Mouse (Mus musculus) regulatory T cell (primary cell): ENCODE measurements around the gene Rapgef3.

ENCODE experiments used
- in situ Hi-C: fragments of 300-600 bp; cut with MboI, MseI; formaldehyde crosslinking; loops from one replicate; pipeline ENCODE4 v1.15.1; 2025; ENCODE audit warnings: high pct_unique_total_duplicates

The Rapgef3 gene

GRCm38 (mm10) chr15:97793386-97794153, 25.8 kb upstream of the Rapgef3 start:
- in situ Hi-C loops = loop anchor here (5.0 kb wide), 2 partner anchors 44 to 76 kb away; no protein-coding TSS in a partner anchor

GRCm38 (mm10) chr15:97791126-97791700, 23.4 kb upstream of the Rapgef3 start:
- in situ Hi-C loops = loop anchor here (5.0 kb wide), 2 partner anchors 46 to 74 kb away; no protein-coding TSS in a partner anchor

GRCm38 (mm10) chr15:97789761-97790505, 22.2 kb upstream of the Rapgef3 start:
- in situ Hi-C loops = loop anchor here (5.0 kb wide), 2 partner anchors 47 to 73 kb away; no protein-coding TSS in a partner anchor

GRCm38 (mm10) chr15:97788821-97789220, 21.0 kb upstream of the Rapgef3 start:
- in situ Hi-C loops = no loop called here

- in situ Hi-C loops = no loop called here
Measured at GRCm38 (mm10) chr15:97787799-97788667, 20.3 kb upstream of the Rapgef3 start.

- in situ Hi-C loops = no loop called here
Measured at GRCm38 (mm10) chr15:97787148-97787798, 19.5 kb upstream of the Rapgef3 start.

- in situ Hi-C loops = no loop called here
Measured at GRCm38 (mm10) chr15:97786412-97787112, 18.8 kb upstream of the Rapgef3 start.

- in situ Hi-C loops = no loop called here
Measured at GRCm38 (mm10) chr15:97785731-97786411, 18.1 kb upstream of the Rapgef3 start.

GRCm38 (mm10) chr15:97784561-97785161, 16.9 kb upstream of the Rapgef3 start:
- in situ Hi-C loops = no loop called here

- in situ Hi-C loops = no loop called here
Measured at GRCm38 (mm10) chr15:97784092-97784559, 16.4 kb upstream of the Rapgef3 start.

- in situ Hi-C loops = no loop called here
Measured at GRCm38 (mm10) chr15:97782749-97783105, 15.0 kb upstream of the Rapgef3 start.

- in situ Hi-C loops = no loop called here
Measured at GRCm38 (mm10) chr15:97781961-97782748, 14.4 kb upstream of the Rapgef3 start.

- in situ Hi-C loops = no loop called here
Measured at GRCm38 (mm10) chr15:97780611-97781031, 12.8 kb upstream of the Rapgef3 start.

GRCm38 (mm10) chr15:97779576-97779975, 11.8 kb upstream of the Rapgef3 start:
- in situ Hi-C loops = no loop called here

- in situ Hi-C loops = no loop called here
Measured at GRCm38 (mm10) chr15:97778311-97779098, 10.7 kb upstream of the Rapgef3 start, which contains the start of gene Slc48a1. Slc48a1 (plus strand) TSS chr15:97778520.

GRCm38 (mm10) chr15:97776919-97777318, 9.1 kb upstream of the Rapgef3 start:
- in situ Hi-C loops = no loop called here

GRCm38 (mm10) chr15:97776514-97776913, 8.7 kb upstream of the Rapgef3 start:
- in situ Hi-C loops = no loop called here
